Comparison of ENCODE assay signal across 11 mouse cellular contexts in genomic region chr9:75303701-75304261, GRCm38 (mm10). TPM values are rescaled to one million over a fixed set of nuclear protein-coding genes. Genes with fewer than 3 reads are reported as not detected.
DNase-seq lines count a peak whose midpoint lies in the region; ATAC-seq and TF ChIP-seq lines count a peak whose summit lies in the region.
"Had no signal": no experiment of that assay in that cellular context is flagged by ENCODE, and none has a peak within 500 bp of the region (broad histone marks: within the 10 kb centered on the region; RNA-seq: fewer than 3 reads in every experiment).

No protein-coding gene starts in this region.

- peak; percentile 71 for TF ChIP-seq POLR2A in CH12.LX (IDR thresholded peaks at IDR 0.05; ENCODE audit: low read depth, low read length)

- 0 out of 2 replicates have a peak, but pooled peaks have one; percentile 12 for TF ChIP-seq EP300 in CH12.LX (IDR thresholded peaks at IDR 0.05; ENCODE audit: low read length)
- no peak for TF ChIP-seq EP300 in liver, embryonic 14.5 days (IDR thresholded peaks at IDR 0.05; ENCODE audit: low read depth)

- DNase-seq in embryonic facial prominence, embryonic 10.5 days (ENCODE audit: low spot score): no peak
- no peak for DNase-seq in CH12.LX (ENCODE audit: extremely low read depth)
- no peak for DNase-seq in embryonic facial prominence, embryonic 14.5 days (ENCODE audit: low spot score)
- DNase-seq in liver, embryonic 14.5 days (ENCODE audit: low read depth in 3 of 3, low spot score in 3 of 3): no peak
- no peak for DNase-seq in gastrocnemius, adult 18-20 months (ENCODE audit: low spot score)
- no peak for DNase-seq in spleen, adult 12 weeks (ENCODE audit: low spot score)
- DNase-seq in gastrocnemius, postnatal 25 days: no peak
- DNase-seq: lung, embryonic 14.5 days; right cerebral cortex, postnatal 25 days had no signal

- H3K79me2 ChIP-seq in CH12.LX (replicated peaks; ENCODE audit: control insufficient read depth, extremely low read depth, insufficient read depth, poor library complexity, severe bottlenecking): no peaks in the 10 kb centered on the region

- WGBS in embryonic facial prominence, embryonic 12.5 days: 35% methylated on average over 16 of the region's 16 CpGs
- WGBS in embryonic facial prominence, embryonic 10.5 days: 35% methylated on average over 16 of the region's 16 CpGs
- 40% methylated on average over 16 of the region's 16 CpGs for WGBS in embryonic facial prominence, embryonic 14.5 days
- 30% methylated on average over 16 of the region's 16 CpGs for WGBS in liver, embryonic 14.5 days (ENCODE audit: insufficient replicate concordance)

- no peaks in the 10 kb centered on the region for H3K27me3 ChIP-seq in embryonic facial prominence, embryonic 12.5 days
- H3K27me3 ChIP-seq in embryonic facial prominence, embryonic 10.5 days (replicated peaks; ENCODE audit: low read depth, poor library complexity, severe bottlenecking): no peaks in the 10 kb centered on the region
- H3K27me3 ChIP-seq in CH12.LX (replicated peaks): no peaks in the 10 kb centered on the region
- H3K27me3 ChIP-seq in embryonic facial prominence, embryonic 14.5 days (replicated peaks; ENCODE audit: control insufficient read depth, insufficient read depth, low read length): no peaks in the 10 kb centered on the region
- H3K27me3 ChIP-seq in liver, embryonic 14.5 days (ENCODE audit: control insufficient read depth, insufficient read depth, low read length): no peaks in the 10 kb centered on the region

- no peaks in the 10 kb centered on the region for H3K4me1 ChIP-seq in embryonic facial prominence, embryonic 12.5 days
- H3K4me1 ChIP-seq in embryonic facial prominence, embryonic 10.5 days: peaks cover 7% of the 10 kb centered on the region; the same call in 1 of the 2 replicates
- peaks cover 1 to 7% of the 10 kb centered on the region in 2 experiments; a peak in 3 of 4 replicates for H3K4me1 ChIP-seq in CH12.LX (ENCODE audit: control insufficient read depth in 1 of 2, insufficient read depth in 2 of 2)
- peaks cover 3% of the 10 kb centered on the region; the same call in 1 of the 2 replicates for H3K4me1 ChIP-seq in embryonic facial prominence, embryonic 14.5 days (ENCODE audit: control insufficient read depth, insufficient read depth, low read length)
- H3K4me1 ChIP-seq in liver, embryonic 14.5 days (replicated peaks; ENCODE audit: control insufficient read depth in 2 of 2, insufficient read depth in 2 of 2, low read length in 1 of 2): no peaks in the 10 kb centered on the region

- no peak overlapping the region for H3K9ac ChIP-seq in embryonic facial prominence, embryonic 12.5 days
- peak overlapping the region; percentile 31; the same call in 1 of the 2 replicates for H3K9ac ChIP-seq in CH12.LX (ENCODE audit: insufficient read depth, low read depth)
- H3K9ac ChIP-seq in embryonic facial prominence, embryonic 14.5 days (ENCODE audit: low read depth, low read length): no peak overlapping the region
- no peak overlapping the region for H3K9ac ChIP-seq in liver, embryonic 14.5 days (replicated peaks)
- H3K9ac ChIP-seq: lung, embryonic 14.5 days had no signal

- H3K27ac ChIP-seq in embryonic facial prominence, embryonic 12.5 days: no peak overlapping the region
- no peak overlapping the region for H3K27ac ChIP-seq in embryonic facial prominence, embryonic 10.5 days (replicated peaks)
- H3K27ac ChIP-seq in CH12.LX (ENCODE audit: insufficient read depth, low read depth): no peak overlapping the region
- H3K27ac ChIP-seq in embryonic facial prominence, embryonic 14.5 days (replicated peaks; ENCODE audit: low read depth, low read length): no peak overlapping the region
- H3K27ac ChIP-seq in liver, embryonic 14.5 days: no peak overlapping the region

- H3K9me3 ChIP-seq in embryonic facial prominence, embryonic 12.5 days: no peaks in the 10 kb centered on the region
- no peaks in the 10 kb centered on the region for H3K9me3 ChIP-seq in embryonic facial prominence, embryonic 10.5 days
- no peaks in the 10 kb centered on the region for H3K9me3 ChIP-seq in CH12.LX (replicated peaks; ENCODE audit: low read length)
- H3K9me3 ChIP-seq in embryonic facial prominence, embryonic 14.5 days (ENCODE audit: control insufficient read depth, low read length): no peaks in the 10 kb centered on the region
- H3K9me3 ChIP-seq in liver, embryonic 14.5 days (ENCODE audit: control insufficient read depth, low read length): no peaks in the 10 kb centered on the region

- TF ChIP-seq RAD21 in CH12.LX (IDR thresholded peaks at IDR 0.05; ENCODE audit: low read depth, low read length): no peak

- no peak overlapping the region for H3K4me3 ChIP-seq in embryonic facial prominence, embryonic 12.5 days
- H3K4me3 ChIP-seq in embryonic facial prominence, embryonic 10.5 days: no peak overlapping the region
- H3K4me3 ChIP-seq in CH12.LX (replicated peaks in 1 of 3; ENCODE audit: low read depth in 2 of 3, low read length in 2 of 3, poor library complexity in 1 of 3): peak overlapping the region in 2 of 3 experiments; percentile 26 to 43
- no peak overlapping the region for H3K4me3 ChIP-seq in embryonic facial prominence, embryonic 14.5 days (ENCODE audit: low read depth, low read length)
- no peak overlapping the region for H3K4me3 ChIP-seq in liver, embryonic 14.5 days (ENCODE audit: insufficient read depth in 1 of 2, low read depth in 2 of 2, low read length in 2 of 2)

- in situ Hi-C loops in CH12.LX (cut with MboI; ENCODE audit: low pct_ligation_motif_present, low pct_unique_long_range_greater_than_20kb, low sequenced_read_pairs): no loop called here

- H3K4me2 ChIP-seq in embryonic facial prominence, embryonic 12.5 days (replicated peaks): 0 out of 2 replicates have a peak overlapping the region, but pooled peaks have one; percentile 1
- peak overlapping the region; percentile 69 for H3K4me2 ChIP-seq in CH12.LX (ENCODE audit: insufficient read depth, low read depth, poor library complexity, severe bottlenecking)
- 0 out of 2 replicates have a peak overlapping the region, but pooled peaks have one; percentile 14 for H3K4me2 ChIP-seq in embryonic facial prominence, embryonic 14.5 days (ENCODE audit: low read depth, low read length)
- peak overlapping the region; percentile 33; the same call in 1 of the 2 replicates for H3K4me2 ChIP-seq in liver, embryonic 14.5 days (ENCODE audit: low read depth)
- H3K4me2 ChIP-seq: lung, embryonic 14.5 days had no signal

- no peak for TF ChIP-seq CTCF in CH12.LX (conservative IDR thresholded peaks at IDR 0.05 in 1 of 2, IDR thresholded peaks at IDR 0.05 in 1 of 2; ENCODE audit: low read depth in 2 of 2, low read length in 2 of 2)
- TF ChIP-seq CTCF in liver, embryonic 14.5 days (IDR thresholded peaks at IDR 0.05; ENCODE audit: low read depth): no peak

- dilution Hi-C loops in CH12.LX (cut with MboI; ENCODE audit: extremely low pct_ligation_motif_present, extremely low pct_unique_long_range_greater_than_20kb, low sequenced_read_pairs): no loop called here

- H3K36me3 ChIP-seq in embryonic facial prominence, embryonic 12.5 days: no peaks in the 10 kb centered on the region
- H3K36me3 ChIP-seq in embryonic facial prominence, embryonic 10.5 days (replicated peaks): no peaks in the 10 kb centered on the region
- H3K36me3 ChIP-seq in CH12.LX (replicated peaks in 1 of 2; ENCODE audit: control insufficient read depth in 1 of 2, insufficient read depth in 1 of 2, low read length in 1 of 2): peaks cover 0 to 12% of the 10 kb centered on the region in 2 experiments
- H3K36me3 ChIP-seq in embryonic facial prominence, embryonic 14.5 days (ENCODE audit: control insufficient read depth, insufficient read depth, low read length): no peaks in the 10 kb centered on the region
- H3K36me3 ChIP-seq in liver, embryonic 14.5 days (replicated peaks; ENCODE audit: control insufficient read depth, insufficient read depth, low read depth): no peaks in the 10 kb centered on the region

- no peak for ATAC-seq in embryonic facial prominence, embryonic 12.5 days (ENCODE audit: insufficient number of reproducible peaks, insufficient read depth, low FRiP score, low TSS enrichment)
- peak; percentile 37; the same call in 1 of the 2 replicates for ATAC-seq in embryonic facial prominence, embryonic 14.5 days (ENCODE audit: low read depth)
- ATAC-seq in liver, embryonic 14.5 days (ENCODE audit: insufficient read depth): no peak

TF ChIP-seq in CH12.LX, 34 proteins besides CTCF, POLR2A, EP300 and RAD21 (continues in another document):
- peak; percentile 57 for TF ChIP-seq SIN3A (IDR thresholded peaks at IDR 0.05; ENCODE audit: low read length)
- 0 out of 2 replicates have a peak, but pooled peaks have one; percentile 4 for TF ChIP-seq USF2 (conservative IDR thresholded peaks at IDR 0.05; ENCODE audit: low read depth, low read length)
- TF ChIP-seq TBP (conservative IDR thresholded peaks at IDR 0.05; ENCODE audit: low read depth, low read length): 0 out of 2 replicates have a peak, but pooled peaks have one; percentile 26
- no peak for TF ChIP-seq JUN (IDR thresholded peaks at IDR 0.05; ENCODE audit: insufficient read depth, low read depth, low read length)
- TF ChIP-seq ZMIZ1 (IDR thresholded peaks at IDR 0.05; ENCODE audit: low read depth, low read length): no peak

RNA-seq across cellular contexts. Expression of gene Gnb5, which starts 2.3 kb away (rescaled TPM):
- 31.1 and 33.7 TPM in 2 replicates for polyA plus RNA-seq in embryonic facial prominence, embryonic 12.5 days (2016; fragmentation: Nextera tagmentation; extraction: Ambion mirVana)
- polyA plus RNA-seq in embryonic facial prominence, embryonic 10.5 days (2016; fragmentation: Nextera tagmentation; extraction: Ambion mirVana): 22.4 and 24.5 TPM in 2 replicates
- 4.4 and 6.5 TPM in 2 replicates for total RNA-seq in CH12.LX (2012; rRNA removed)
- total RNA-seq in CH12.LX (2014; rRNA removed): 2.9 and 4.7 TPM in 2 replicates
- 2.7 and 3.1 TPM in 2 replicates for polyA plus RNA-seq in CH12.LX (2012; ENCODE audit: insufficient read length, low read depth)
- 30.3 and 31.1 TPM in 2 replicates for polyA plus RNA-seq in embryonic facial prominence, embryonic 14.5 days (2014; fragmentation: Nextera tagmentation; extraction: Ambion mirVana)
- 0.89 and 1.1 TPM in 2 replicates for polyA plus RNA-seq in liver, embryonic 14.5 days (2012; rRNA removed)
- 1.2 TPM in 2 replicates for polyA plus RNA-seq in liver, embryonic 14.5 days (2014; fragmentation: Nextera tagmentation; extraction: Ambion mirVana)
- 10 to 100 TPM; 12.1 to 12.6 TPM for total RNA-seq in gastrocnemius, adult 18-20 months (2021)
- total RNA-seq in gastrocnemius, postnatal 25 days (2021): 10 to 100 TPM; 11.6 to 16.9 TPM

RNA-seq across cellular contexts. Expression of gene Bcl2l10, which starts 43.8 kb away (rescaled TPM):
- polyA plus RNA-seq in embryonic facial prominence, embryonic 12.5 days (2016; fragmentation: Nextera tagmentation; extraction: Ambion mirVana): not detected in 2 replicates
- not detected in 2 replicates for polyA plus RNA-seq in embryonic facial prominence, embryonic 10.5 days (2016; fragmentation: Nextera tagmentation; extraction: Ambion mirVana)
- total RNA-seq in CH12.LX (2012; rRNA removed): not detected in 2 replicates
- total RNA-seq in CH12.LX (2014; rRNA removed): not detected in 2 replicates
- not detected in 2 replicates for polyA plus RNA-seq in CH12.LX (2012; ENCODE audit: insufficient read length, low read depth)
- not detected in 2 replicates for polyA plus RNA-seq in embryonic facial prominence, embryonic 14.5 days (2014; fragmentation: Nextera tagmentation; extraction: Ambion mirVana)
- polyA plus RNA-seq in liver, embryonic 14.5 days (2012; rRNA removed): not detected in 2 replicates
- polyA plus RNA-seq in liver, embryonic 14.5 days (2014; fragmentation: Nextera tagmentation; extraction: Ambion mirVana): not detected in 2 replicates
- not detected for total RNA-seq in gastrocnemius, adult 18-20 months (2021)
- not detected for total RNA-seq in gastrocnemius, postnatal 25 days (2021)
- total RNA-seq: granulocyte monocyte progenitor cell, adult 5-6 weeks had no signal
- polyA plus RNA-seq: lung, embryonic 14.5 days had no signal

Comparison
In these comparisons a context has a peak if more than half of its experiments do, and no peak if none do; other contexts are left out.
1. H3K4me2 ChIP-seq: peak in every context shown above with its lines; median percentile 69 in CH12.LX; 33 in liver, embryonic 14.5 days; 14 in embryonic facial prominence, embryonic 14.5 days; 1 in embryonic facial prominence, embryonic 12.5 days.
2. H3K4me3 ChIP-seq: peak in CH12.LX (2 of 3); none in embryonic facial prominence, embryonic 12.5 days (single experiment), embryonic facial prominence, embryonic 10.5 days (single experiment), embryonic facial prominence, embryonic 14.5 days (single experiment) and liver, embryonic 14.5 days (0 of 2).